Mouse (Mus musculus) fat pad, adult 2 months (tissue): ENCODE measurements around the gene Krt24.
"Not testable (repeated sequence)": the region's sequence is repeated elsewhere in the genome, so short reads cannot be mapped to it uniquely, and the experiment has no call there.

Experiments
- DNase-seq: peaks from one replicate; pipeline ENCODE4 v3.0.0-alpha.2; 2011; ENCODE audit warnings: low read depth, low spot score; ENCODE audit errors: extremely low read depth

The Krt24 gene

DNA sequence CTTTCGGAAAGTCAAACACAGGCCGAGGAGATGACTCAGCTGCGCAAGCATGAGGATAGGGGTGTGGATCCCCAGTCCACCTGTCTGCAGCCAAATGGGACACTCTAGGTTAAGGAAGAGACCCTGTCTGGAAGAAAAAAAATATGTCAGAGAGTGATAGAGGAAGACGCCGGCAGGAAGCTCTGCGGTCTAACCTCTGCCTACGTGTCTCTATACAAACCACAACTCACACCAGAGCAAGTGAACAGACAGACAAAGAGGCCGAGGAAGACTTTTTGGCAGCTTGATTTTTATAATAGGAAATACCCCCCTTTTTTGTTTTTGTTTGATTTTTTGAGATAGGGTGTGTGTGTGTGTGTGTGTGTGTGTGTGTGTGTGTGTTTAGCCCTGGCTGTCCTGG, 29.7 kb downstream of the Krt24 start:
- DNase-seq, result no peak

DNA sequence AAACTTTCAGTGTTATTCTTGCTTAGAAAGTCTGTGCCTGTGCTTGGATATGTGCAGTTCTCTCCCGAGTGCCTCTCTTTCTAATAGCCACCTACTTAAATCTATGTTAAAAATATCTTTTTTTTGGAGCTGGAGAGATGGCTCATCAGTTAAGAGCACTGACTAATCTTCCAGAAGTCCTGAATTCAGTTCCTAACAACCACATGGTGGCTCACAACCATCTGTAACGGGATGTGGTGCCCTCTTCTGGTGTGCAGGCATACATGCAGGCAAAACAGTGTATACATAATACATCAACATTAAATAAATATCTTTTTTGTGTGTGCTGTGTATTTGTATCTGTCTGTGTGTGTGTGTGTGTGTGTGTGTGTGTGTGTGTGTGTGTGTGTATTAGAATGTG, 31.2 kb downstream of the Krt24 start:
- DNase-seq, result no peak

GRCm38 (mm10) chr11:99252671-99253070, 32.4 kb downstream of the Krt24 start:
- DNase-seq, result no peak

GRCm38 (mm10) chr11:99250666-99251065, 34.4 kb downstream of the Krt24 start:
- no peak for DNase-seq

DNA sequence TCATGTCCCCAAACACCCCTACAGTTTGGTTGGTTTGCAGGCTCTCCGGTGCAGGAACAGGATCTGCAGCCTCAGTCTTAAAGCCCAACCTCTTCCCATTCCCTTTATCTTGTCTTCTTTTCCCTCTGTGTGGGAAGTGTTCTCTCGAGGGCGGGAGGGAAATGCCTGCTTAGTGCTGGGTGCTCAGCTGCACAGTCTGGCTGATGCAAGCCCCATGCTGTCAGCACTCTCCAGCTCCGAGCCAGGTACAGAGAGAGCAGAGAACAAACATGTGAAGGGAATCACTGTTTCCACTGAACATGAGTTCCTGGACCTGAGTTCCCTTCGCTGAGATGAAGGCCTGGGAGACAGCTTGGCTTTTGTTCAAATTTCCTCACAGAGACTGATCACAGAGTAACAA, 34.8 kb downstream of the Krt24 start:
- DNase-seq, result no peak

- no peak for DNase-seq
Observed at GRCm38 (mm10) chr11:99249115-99249514, 35.9 kb downstream of the Krt24 start.

- no peak for DNase-seq
Observed at GRCm38 (mm10) chr11:99247916-99248315, 37.1 kb downstream of the Krt24 start.

GRCm38 (mm10) chr11:99244519-99244918, 40.5 kb downstream of the Krt24 start:
- DNase-seq, result not testable (repeated sequence)

DNA sequence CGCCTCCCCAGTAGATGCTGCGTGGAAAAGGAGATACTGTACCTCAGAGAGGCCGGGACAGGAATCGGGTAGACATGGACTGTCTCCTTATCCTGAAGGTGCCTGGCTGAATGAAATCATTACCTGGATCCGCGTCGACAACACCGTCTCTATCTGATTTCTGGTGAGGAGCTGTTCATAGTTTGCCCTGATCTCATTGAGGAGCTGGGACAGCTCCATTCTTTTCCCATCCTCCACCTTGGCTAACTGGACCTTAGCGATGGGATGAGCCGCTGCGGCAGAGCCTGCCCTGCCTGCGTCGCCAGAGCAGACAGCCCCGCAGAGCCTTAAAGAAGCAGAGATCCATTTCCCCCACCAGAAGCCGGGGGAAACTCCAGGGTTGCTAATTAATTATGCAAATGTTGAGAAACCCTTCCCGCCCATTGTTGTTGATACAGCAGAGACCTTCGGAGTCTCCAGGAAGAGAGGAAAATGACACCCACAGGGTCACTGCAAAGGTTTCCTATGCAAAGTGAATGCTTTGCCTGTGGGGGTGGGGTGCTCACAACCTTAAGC, 41.2 kb downstream of the Krt24 start, which contains the start of gene Krt222:
Gene Krt222, minus strand, starts transcription at position 266 of the 555 bp plus-strand sequence.
- no peak for DNase-seq

- DNase-seq, result no peak
Observed at GRCm38 (mm10) chr11:99243200-99243819, 41.8 kb downstream of the Krt24 start.

DNA sequence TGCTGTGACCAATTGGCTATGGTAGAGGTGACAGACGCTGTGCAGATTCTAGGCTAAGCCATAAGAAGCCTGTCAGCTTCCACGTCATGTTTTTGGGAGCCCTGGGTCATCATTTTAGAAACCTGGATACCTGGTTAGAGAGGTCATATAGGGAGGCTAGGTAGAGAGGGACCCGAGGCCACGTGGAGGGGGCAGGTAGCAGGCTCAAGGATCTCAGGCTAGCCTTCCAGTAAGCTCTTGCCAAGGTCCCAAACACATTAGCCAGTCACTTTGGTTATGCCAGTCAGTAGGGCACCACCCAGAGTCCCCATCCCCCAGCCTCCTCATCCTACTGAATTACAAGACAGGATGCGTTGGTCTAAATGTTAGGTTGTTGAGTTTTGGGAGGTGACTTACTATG, 43.0 kb downstream of the Krt24 start:
- no peak for DNase-seq

DNA sequence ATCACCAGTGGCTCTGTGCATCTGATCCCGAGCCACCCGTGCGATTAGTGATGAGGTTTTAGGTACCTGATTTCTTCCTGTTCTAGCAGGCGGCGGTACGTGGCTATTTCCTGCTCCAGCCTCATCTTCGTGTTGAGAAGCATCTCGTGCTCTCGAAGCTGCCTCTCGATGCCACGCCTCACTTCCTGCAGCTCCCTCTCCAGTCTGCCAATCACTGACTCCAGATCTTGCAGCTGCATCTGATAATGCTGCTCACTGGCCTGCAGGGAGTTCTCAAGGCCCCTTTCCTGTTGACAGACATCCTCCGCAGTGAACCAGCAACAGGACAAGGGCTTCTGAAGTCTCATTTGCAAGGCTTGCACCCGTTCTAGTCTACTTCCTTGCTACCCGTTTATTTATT, 46.6 kb downstream of the Krt24 start:
- DNase-seq, result no peak

- no peak for DNase-seq
Observed at GRCm38 (mm10) chr11:99231049-99231816, 53.8 kb downstream of the Krt24 start.

DNA sequence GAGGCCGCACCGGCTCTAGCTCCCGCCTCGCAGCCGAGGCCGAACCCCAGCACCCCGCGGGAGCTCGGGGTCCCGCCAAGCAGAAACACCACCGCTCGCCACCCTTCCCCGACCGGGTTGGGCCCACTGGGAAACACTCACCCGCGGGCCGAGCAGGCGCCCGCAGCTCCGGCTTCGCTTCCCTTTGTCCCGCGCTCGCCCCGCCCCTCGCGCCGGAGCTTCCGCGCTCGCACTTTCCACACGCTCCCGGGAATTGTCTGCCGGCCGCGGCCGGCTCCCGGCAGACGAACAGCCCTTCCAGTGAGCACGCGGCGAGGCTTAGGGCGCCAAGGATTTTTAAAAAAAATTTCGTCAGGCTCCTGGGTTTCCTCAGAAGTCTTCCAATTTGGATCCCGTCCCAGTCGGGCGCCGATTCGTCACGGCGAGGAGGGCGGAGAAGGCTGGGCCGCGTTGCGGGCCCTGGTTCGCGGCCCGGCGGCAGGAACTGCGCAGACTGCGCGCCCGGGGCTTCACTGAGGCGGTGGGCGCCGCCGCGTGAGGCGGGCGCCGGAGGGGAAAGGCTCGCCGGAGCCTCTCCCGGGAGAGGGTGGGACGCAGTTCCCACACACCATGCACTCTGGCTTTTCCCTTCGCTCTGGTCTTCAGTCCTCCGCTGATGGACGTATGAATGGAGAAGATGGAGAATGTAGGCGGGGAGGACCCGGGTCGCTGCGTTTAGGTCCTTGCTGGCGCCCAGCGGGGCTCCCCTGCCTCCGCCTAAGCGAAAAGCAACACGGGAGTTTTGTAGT, 54.6 kb downstream of the Krt24 start, which contains the start of gene Smarce1:
Gene Smarce1, minus strand, starts transcription at position 757 of the 788 bp plus-strand sequence.
- DNase-seq, result no peak
